Mouse (Mus musculus): ENCODE results near the gene Ugt1a5.

DNA sequence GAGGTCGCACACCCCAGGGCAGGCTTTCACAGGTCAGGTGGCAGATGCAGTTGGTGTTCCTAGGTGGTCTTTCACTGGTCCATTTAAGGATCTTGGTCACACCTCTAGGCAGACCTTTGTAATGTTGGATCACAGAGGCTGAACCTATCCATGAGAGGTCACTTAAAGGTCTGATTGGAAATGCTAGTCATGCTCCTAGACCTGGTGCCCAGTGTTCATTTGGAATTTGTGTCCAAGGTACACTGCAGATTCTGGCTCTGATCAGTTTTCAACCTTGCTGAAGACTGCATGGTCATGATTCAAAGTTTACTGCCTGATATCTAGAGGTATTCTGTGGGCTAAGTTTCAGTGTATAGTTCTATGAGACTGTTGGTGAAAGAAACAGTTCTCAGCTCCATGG lies 13.8 kb downstream of the Ugt1a5 start:
- TF ChIP-seq CTCF (IDR thresholded peaks at IDR 0.05; ENCODE audit: insufficient read depth, low read depth, low read length) = no peak
- TF ChIP-seq POLR2A (IDR thresholded peaks at IDR 0.05; ENCODE audit: insufficient read depth, low read depth, low read length) = no peak

Measured in olfactory bulb, adult 2 months (tissue).